Mouse (Mus musculus): ENCODE data around the gene Mri1. TPM values are rescaled to one million over a fixed set of nuclear protein-coding genes. Genes with fewer than 3 reads are reported as not detected.

Mri1 gene
- polyA plus RNA-seq, 1 experiment from 2014 or later: 79.7 TPM

- H3K36me3 ChIP-seq (ENCODE audit: control insufficient read depth, insufficient read depth, low read length): peaks cover 15% of the 10 kb centered on the region
- peak overlapping the region; percentile 91 for H3K27ac ChIP-seq (ENCODE audit: low read depth)
- H3K4me2 ChIP-seq (ENCODE audit: low read length): peak overlapping the region; percentile 95
- peaks cover 63% of the 10 kb centered on the region for H3K4me1 ChIP-seq (replicated peaks; ENCODE audit: control insufficient read depth, insufficient read depth, low read length)
- H3K9ac ChIP-seq (ENCODE audit: low read length): peak overlapping the region; percentile 66
- ATAC-seq (replicated peaks; ENCODE audit: low FRiP score, low TSS enrichment, low read depth) (peak; percentile 38), DNase-seq (ENCODE audit: low spot score) (peak; percentile 88)
- H3K4me3 ChIP-seq (ENCODE audit: low read depth, low read length): peak overlapping the region; percentile 71
- no peaks in the 10 kb centered on the region for H3K27me3 ChIP-seq (replicated peaks; ENCODE audit: control insufficient read depth, insufficient read depth, low read length)
- no peaks in the 10 kb centered on the region for H3K9me3 ChIP-seq (ENCODE audit: control insufficient read depth, low read length)
- 9% methylated on average over 34 of the region's 34 CpGs for WGBS
Observed at GRCm38 (mm10) chr8:84202938-84203917, 53.9 kb downstream of the Mri1 start.

GRCm38 (mm10) chr8:84202466-84202865 lies 54.7 kb downstream of the Mri1 start:
- Histone ChIP-seq H3K9ac (ENCODE audit: low read length) (peak overlapping the region; percentile 82; the same call in 1 of the 2 replicates), H3K9me3 (ENCODE audit: control insufficient read depth, low read length) (no peaks in the 10 kb centered on the region), H3K27ac (ENCODE audit: low read depth) (peak overlapping the region; percentile 91), H3K4me1 (replicated peaks; ENCODE audit: control insufficient read depth, insufficient read depth, low read length) (peaks cover 62% of the 10 kb centered on the region), H3K36me3 (ENCODE audit: control insufficient read depth, insufficient read depth, low read length) (peaks cover 15% of the 10 kb centered on the region), H3K4me3 (ENCODE audit: low read depth, low read length) (peak overlapping the region; percentile 71), H3K4me2 (ENCODE audit: low read length) (peak overlapping the region; percentile 95), H3K27me3 (replicated peaks; ENCODE audit: control insufficient read depth, insufficient read depth, low read length) (no peaks in the 10 kb centered on the region)
- DNase-seq (ENCODE audit: low spot score): no peak
- 88% methylated on average over 9 of the region's 9 CpGs for whole genome bisulfite sequencing
- ATAC-seq (replicated peaks; ENCODE audit: low FRiP score, low TSS enrichment, low read depth): no peak

- Histone ChIP-seq H3K9ac (ENCODE audit: low read length) (peak overlapping the region; percentile 82), H3K4me3 (ENCODE audit: low read depth, low read length) (peak overlapping the region; percentile 71), H3K27ac (ENCODE audit: low read depth) (peak overlapping the region; percentile 99), H3K4me1 (replicated peaks; ENCODE audit: control insufficient read depth, insufficient read depth, low read length) (peaks cover 58% of the 10 kb centered on the region), H3K27me3 (replicated peaks; ENCODE audit: control insufficient read depth, insufficient read depth, low read length) (no peaks in the 10 kb centered on the region), H3K4me2 (ENCODE audit: low read length) (peak overlapping the region; percentile 95), H3K9me3 (ENCODE audit: control insufficient read depth, low read length) (no peaks in the 10 kb centered on the region), H3K36me3 (ENCODE audit: control insufficient read depth, insufficient read depth, low read length) (peaks cover 8% of the 10 kb centered on the region)
- ATAC-seq (replicated peaks; ENCODE audit: low FRiP score, low TSS enrichment, low read depth) (no peak), DNase-seq (ENCODE audit: low spot score) (peak; percentile 72)
- 52% methylated on average over 15 of the region's 15 CpGs for WGBS
Observed at GRCm38 (mm10) chr8:84201545-84202245, 55.4 kb downstream of the Mri1 start.

- H3K27ac ChIP-seq (ENCODE audit: low read depth): peak overlapping the region; percentile 99
- DNase-seq (ENCODE audit: low spot score) (peak; percentile 80), ATAC-seq (replicated peaks; ENCODE audit: low FRiP score, low TSS enrichment, low read depth) (peak; percentile 20; the same call in 1 of the 2 replicates)
- no peaks in the 10 kb centered on the region for H3K9me3 ChIP-seq (ENCODE audit: control insufficient read depth, low read length)
- H3K27me3 ChIP-seq (replicated peaks; ENCODE audit: control insufficient read depth, insufficient read depth, low read length): no peaks in the 10 kb centered on the region
- H3K4me1 ChIP-seq (replicated peaks; ENCODE audit: control insufficient read depth, insufficient read depth, low read length): peaks cover 58% of the 10 kb centered on the region
- 5% methylated on average over 38 of the region's 70 CpGs for WGBS
- H3K36me3 ChIP-seq (ENCODE audit: control insufficient read depth, insufficient read depth, low read length): peaks cover 7% of the 10 kb centered on the region; the same call in 1 of the 2 replicates
- peak overlapping the region; percentile 71 for H3K4me3 ChIP-seq (ENCODE audit: low read depth, low read length)
- peak overlapping the region; percentile 82 for H3K9ac ChIP-seq (ENCODE audit: low read length)
- H3K4me2 ChIP-seq (ENCODE audit: low read length): peak overlapping the region; percentile 95
Observed at GRCm38 (mm10) chr8:84200652-84201544, 56.2 kb downstream of the Mri1 start.

- DNase-seq (ENCODE audit: low spot score) (no peak), ATAC-seq (replicated peaks; ENCODE audit: low FRiP score, low TSS enrichment, low read depth) (no peak)
- 32% methylated on average over 8 of the region's 8 CpGs for WGBS
Observed at GRCm38 (mm10) chr8:84200126-84200555, 57.0 kb downstream of the Mri1 start.

More at GRCm38 (mm10) chr8:84200126-84200555, 57.0 kb downstream of the Mri1 start:
- Histone ChIP-seq H3K9ac (ENCODE audit: low read length) (peak overlapping the region; percentile 82), H3K9me3 (ENCODE audit: control insufficient read depth, low read length) (no peaks in the 10 kb centered on the region), H3K36me3 (ENCODE audit: control insufficient read depth, insufficient read depth, low read length) (no peaks in the 10 kb centered on the region; the same call in 1 of the 2 replicates), H3K27me3 (replicated peaks; ENCODE audit: control insufficient read depth, insufficient read depth, low read length) (no peaks in the 10 kb centered on the region), H3K4me3 (ENCODE audit: low read depth, low read length) (peak overlapping the region; percentile 71), H3K4me2 (ENCODE audit: low read length) (peak overlapping the region; percentile 95), H3K4me1 (replicated peaks; ENCODE audit: control insufficient read depth, insufficient read depth, low read length) (peaks cover 58% of the 10 kb centered on the region), H3K27ac (ENCODE audit: low read depth) (peak overlapping the region; percentile 99)

MicroRNA genes within 50 kb of the gene (microRNA counts, 519-probe panel; counts per million panel counts)
- microRNA mmu-miR-23a (4,944 counts per million, percentile 84 among the panel's probes with 10 or more counts), microRNA mmu-miR-27a (5,322 counts per million, percentile 91 among the panel's probes with 10 or more counts)

Small RNA genes lying within 50 kb of the gene (microRNA-seq; reads per million reads assigned to microRNA genes)
- gene Mir23a (13,614 reads per million, percentile 97 among the genes with 10 or more reads in this experiment), gene Mir24-2 (not detected), gene Mir27a (317 reads per million, percentile 70 among the genes with 10 or more reads in this experiment), gene Mir3074-2 (not detected)

Other genes starting within 250 kb of the Mri1 start
- gene 2210011C24Rik, start 245.2 kb downstream of the Mri1 start, polyA plus RNA-seq (2014; fragmentation: Nextera tagmentation; extraction: Ambion mirVana): 1.3 and 1.6 TPM in 2 replicates
- 5.8 and 7.0 TPM in 2 replicates for gene Palm3, start 235.9 kb downstream of the Mri1 start, polyA plus RNA-seq (2014; fragmentation: Nextera tagmentation; extraction: Ambion mirVana)
- 0.69 and 1.2 TPM in 2 replicates for gene Il27ra, start 214.7 kb downstream of the Mri1 start, polyA plus RNA-seq (2014; fragmentation: Nextera tagmentation; extraction: Ambion mirVana)
- gene Rln3, start 212.3 kb downstream of the Mri1 start, polyA plus RNA-seq (2014; fragmentation: Nextera tagmentation; extraction: Ambion mirVana): 0.40 and 0.41 TPM in 2 replicates
- gene Gm10643, start 192.2 kb downstream of the Mri1 start, polyA plus RNA-seq (2014; fragmentation: Nextera tagmentation; extraction: Ambion mirVana): 1.5 and 1.9 TPM in 2 replicates
- 11.1 and 11.6 TPM in 2 replicates for gene Rfx1, start 190.5 kb downstream of the Mri1 start, polyA plus RNA-seq (2014; fragmentation: Nextera tagmentation; extraction: Ambion mirVana)
- gene Dcaf15, start 152.6 kb downstream of the Mri1 start, polyA plus RNA-seq (2014; fragmentation: Nextera tagmentation; extraction: Ambion mirVana): 10.8 and 11.7 TPM in 2 replicates
- 0.46 and 0.49 TPM in 2 replicates for gene Podnl1, start 131.3 kb downstream of the Mri1 start, polyA plus RNA-seq (2014; fragmentation: Nextera tagmentation; extraction: Ambion mirVana)
- 17.4 and 19.5 TPM in 2 replicates for gene Cc2d1a, start 109.4 kb downstream of the Mri1 start, polyA plus RNA-seq (2014; fragmentation: Nextera tagmentation; extraction: Ambion mirVana)
- gene 4930432K21Rik, start 109.3 kb downstream of the Mri1 start, polyA plus RNA-seq (2014; fragmentation: Nextera tagmentation; extraction: Ambion mirVana): 0.48 and 0.92 TPM in 2 replicates
- gene Nanos3, start 72.1 kb downstream of the Mri1 start, polyA plus RNA-seq (2014; fragmentation: Nextera tagmentation; extraction: Ambion mirVana): 4.1 and 4.4 TPM in 2 replicates
- 10.9 and 11.5 TPM in 2 replicates for gene Zswim4, start 20.3 kb downstream of the Mri1 start, polyA plus RNA-seq (2014; fragmentation: Nextera tagmentation; extraction: Ambion mirVana)
- gene D8Ertd738e, start 7.6 kb downstream of the Mri1 start, polyA plus RNA-seq (2014; fragmentation: Nextera tagmentation; extraction: Ambion mirVana): 377 and 380 TPM in 2 replicates
- 20.6 and 22.5 TPM in 2 replicates for gene Ccdc130, start 13.1 kb upstream of the Mri1 start, polyA plus RNA-seq (2014; fragmentation: Nextera tagmentation; extraction: Ambion mirVana)
- 4.6 and 5.1 TPM in 2 replicates for gene Cacna1a, start 131.1 kb upstream of the Mri1 start, polyA plus RNA-seq (2014; fragmentation: Nextera tagmentation; extraction: Ambion mirVana)